Mouse (Mus musculus) G1E (cell line): ENCODE results near the gene Gm6525. TPM values are rescaled to one million over a fixed set of nuclear protein-coding genes. Genes with fewer than 3 reads are reported as not detected.

ENCODE experiments used
- ATAC-seq: 2 replicates; pipeline ENCODE4 v1.8.0; 2016; ENCODE audit warnings: mild to moderate bottlenecking; ENCODE audit not compliant: insufficient number of reproducible peaks, poor library complexity, low FRiP score, severe bottlenecking; ENCODE audit errors: extremely low read depth
- DNase-seq: peaks from one replicate; pipeline ENCODE4 v3.0.0; 2012; ENCODE audit warnings: low spot score
- H3K27me3 ChIP-seq: 2 replicates; pipeline ENCODE4 v1.6.1; 2012; ENCODE audit warnings: mild to moderate bottlenecking, low read length, inconsistent platforms; ENCODE audit not compliant: insufficient read depth
- H3K36me3 ChIP-seq: replicated peaks from 2 replicates; pipeline ENCODE3; 2012; ENCODE audit warnings: mild to moderate bottlenecking, inconsistent platforms
- H3K4me1 ChIP-seq: 2 replicates; pipeline ENCODE4 v1.6.1; 2012; ENCODE audit warnings: low read depth, low read length, inconsistent platforms, mixed read lengths; ENCODE audit not compliant: insufficient read depth
- H3K4me3 ChIP-seq: 2 replicates; pipeline ENCODE4 v1.5.1; 2012; ENCODE audit warnings: low read depth, mild to moderate bottlenecking, inconsistent platforms, low read length, moderate library complexity, mixed read lengths
- H3K9me3 ChIP-seq: replicated peaks from 2 replicates; pipeline ENCODE4 v1.6.1; 2012; ENCODE audit warnings: inconsistent platforms
- CTCF ChIP-seq: IDR thresholded peaks from 2 replicates; pipeline ENCODE4 v1.5.1; 2012; ENCODE audit warnings: low read depth, low read length, inconsistent platforms, mixed read lengths
- GATA1 ChIP-seq: IDR thresholded peaks from 2 replicates; pipeline ENCODE4 v1.6.1; 2012; ENCODE audit warnings: borderline replicate concordance, low read length, inconsistent platforms, mixed read lengths
- GATA2 ChIP-seq: IDR thresholded peaks from 2 replicates; pipeline ENCODE4 v1.6.1; 2012; ENCODE audit warnings: low read depth, low read length, inconsistent platforms, borderline replicate concordance
- POLR2AphosphoS5 ChIP-seq: IDR thresholded peaks from 2 replicates; pipeline ENCODE4 v1.6.1; 2012; ENCODE audit warnings: low read depth, low read length, inconsistent platforms; ENCODE audit not compliant: insufficient replicate concordance
- TAL1 ChIP-seq: conservative IDR thresholded peaks from 2 replicates; pipeline ENCODE4 v1.6.1; 2012; ENCODE audit warnings: low read depth, low read length, inconsistent platforms, mixed read lengths
- polyA plus RNA-seq: library from polyadenylated mRNA; stranded (reverse); fragments of >175 nt; gene quantifications from 2 replicates; pipeline ENCODE4 v1.2.3, GENCODE M21; 2012
- total RNA-seq, 2 experiments: library from RNA; stranded (forward) in 1 of 2; stranded (reverse) in 1 of 2; fragments of 200-1000 nt in 1 of 2; fragments of >200 nt in 1 of 2; fragmentation: Nextera tagmentation in 1 of 2; gene quantifications; 2 replicates each; pipeline ENCODE4 v1.2.3; 2014 to 2017

The Gm6525 gene
- total and polyA plus RNA-seq, 3 experiments = 0.60 TPM; not detected in 2

DNA sequence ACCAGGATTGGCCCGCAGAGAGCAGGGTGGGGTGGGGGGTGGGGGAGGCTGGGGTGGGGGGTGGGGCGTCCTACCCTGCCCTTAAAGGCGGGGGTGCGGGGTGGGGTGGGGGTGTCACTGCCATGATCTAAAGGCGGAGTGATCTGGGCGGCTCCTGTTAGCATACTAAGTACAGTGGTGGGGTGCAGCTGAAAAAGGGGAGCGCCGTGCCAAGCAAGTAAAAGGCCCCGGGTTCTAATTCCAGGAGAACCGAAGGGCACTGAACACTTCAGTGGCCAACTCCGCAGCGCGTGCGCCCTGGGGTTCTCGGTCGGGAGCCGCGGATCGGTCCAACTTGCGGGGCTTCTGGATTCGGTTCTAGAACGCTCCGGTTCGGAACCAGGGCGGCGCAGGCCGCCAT lies 18.8 kb upstream of the Gm6525 start:
- peaks cover 17% of the 10 kb centered on the region for H3K36me3 ChIP-seq
- peak; percentile 88 for DNase-seq
- peak overlapping the region; percentile 75 for H3K4me3 ChIP-seq
- H3K9me3 ChIP-seq = peaks cover 2% of the 10 kb centered on the region; the same call in 1 of the 2 replicates
- no peaks in the 10 kb centered on the region for H3K27me3 ChIP-seq
- no peak; the same call in 1 of the 2 replicates for ATAC-seq
- H3K4me1 ChIP-seq = peaks cover 35% of the 10 kb centered on the region
- no peak for TF ChIP-seq TAL1
- no peak for TF ChIP-seq GATA1
- TF ChIP-seq CTCF = no peak

- peak; percentile 95 for ATAC-seq
- H3K9me3 ChIP-seq = peaks cover 2% of the 10 kb centered on the region; the same call in 1 of the 2 replicates
- H3K27me3 ChIP-seq = no peaks in the 10 kb centered on the region
- peak; percentile 93 for DNase-seq
- peaks cover 17% of the 10 kb centered on the region for H3K36me3 ChIP-seq
- H3K4me1 ChIP-seq = peaks cover 35% of the 10 kb centered on the region
- H3K4me3 ChIP-seq = peak within 1 kb of the TSS; percentile 75
- no peak for TF ChIP-seq TAL1
- no peak for TF ChIP-seq GATA2
- peak; percentile 31; the same call in 1 of the 2 replicates for TF ChIP-seq CTCF
Measured at GRCm38 (mm10) chr3:84155558-84156006, 18.3 kb upstream of the Gm6525 start, which contains the start of gene Mnd1. TSS of gene Mnd1 (minus strand) at chr3:84155786.

DNA sequence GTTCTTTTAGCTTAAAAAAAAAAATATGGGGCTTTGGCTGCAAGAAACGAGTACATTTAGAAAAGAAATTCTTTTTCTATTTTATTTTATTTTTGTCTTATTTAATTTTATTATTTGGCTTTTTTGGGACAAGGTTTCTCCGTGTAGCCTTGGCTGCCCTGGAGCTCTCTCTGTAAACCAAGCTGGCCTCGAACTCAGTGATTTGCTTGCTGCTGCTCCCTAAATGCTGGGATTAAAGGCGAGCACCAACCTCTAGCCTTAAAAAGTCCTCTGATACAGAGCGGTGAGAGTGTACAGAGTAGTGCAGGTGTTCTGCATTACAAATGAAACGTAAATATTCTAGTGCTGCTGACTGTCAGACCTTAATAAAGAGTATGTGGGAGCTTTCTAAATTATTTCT lies 17.8 kb upstream of the Gm6525 start:
- Histone ChIP-seq H3K4me1 (peaks cover 34% of the 10 kb centered on the region), H3K27me3 (no peaks in the 10 kb centered on the region), H3K36me3 (peaks cover 12% of the 10 kb centered on the region), H3K9me3 (no peaks in the 10 kb centered on the region), H3K4me3 (no peak overlapping the region; the same call in 1 of the 2 replicates)
- ATAC-seq = no peak
- no peak for DNase-seq
- no peak for TF ChIP-seq GATA2
- no peak for TF ChIP-seq GATA1
- TF ChIP-seq POLR2AphosphoS5 = no peak
- no peak for TF ChIP-seq TAL1
- TF ChIP-seq CTCF = no peak

DNA sequence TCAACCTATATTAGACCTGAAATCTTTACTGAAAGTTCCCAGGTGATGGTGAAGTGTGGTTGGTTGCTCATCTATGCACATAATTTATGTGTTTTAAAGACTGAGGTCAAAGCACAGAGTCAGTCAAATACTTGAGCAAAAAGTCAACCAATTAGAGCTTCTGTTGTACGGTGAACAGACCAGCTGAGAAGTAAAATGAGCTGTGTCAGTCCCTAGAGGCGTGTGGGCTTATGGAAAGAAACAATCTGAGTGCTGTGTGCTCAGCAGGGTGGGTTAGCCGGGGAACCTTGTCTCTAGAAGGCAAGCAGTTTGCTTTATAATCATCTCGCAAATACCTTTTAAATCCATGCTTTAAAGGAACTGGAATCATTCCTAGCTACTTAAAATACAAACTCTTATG lies 16.9 kb upstream of the Gm6525 start:
- Histone ChIP-seq H3K4me1 (peaks cover 34% of the 10 kb centered on the region), H3K9me3 (no peaks in the 10 kb centered on the region), H3K27me3 (no peaks in the 10 kb centered on the region), H3K4me3 (no peak overlapping the region), H3K36me3 (peaks cover 12% of the 10 kb centered on the region)
- TF ChIP-seq CTCF = no peak
- DNase-seq (no peak), ATAC-seq (no peak)

DNA sequence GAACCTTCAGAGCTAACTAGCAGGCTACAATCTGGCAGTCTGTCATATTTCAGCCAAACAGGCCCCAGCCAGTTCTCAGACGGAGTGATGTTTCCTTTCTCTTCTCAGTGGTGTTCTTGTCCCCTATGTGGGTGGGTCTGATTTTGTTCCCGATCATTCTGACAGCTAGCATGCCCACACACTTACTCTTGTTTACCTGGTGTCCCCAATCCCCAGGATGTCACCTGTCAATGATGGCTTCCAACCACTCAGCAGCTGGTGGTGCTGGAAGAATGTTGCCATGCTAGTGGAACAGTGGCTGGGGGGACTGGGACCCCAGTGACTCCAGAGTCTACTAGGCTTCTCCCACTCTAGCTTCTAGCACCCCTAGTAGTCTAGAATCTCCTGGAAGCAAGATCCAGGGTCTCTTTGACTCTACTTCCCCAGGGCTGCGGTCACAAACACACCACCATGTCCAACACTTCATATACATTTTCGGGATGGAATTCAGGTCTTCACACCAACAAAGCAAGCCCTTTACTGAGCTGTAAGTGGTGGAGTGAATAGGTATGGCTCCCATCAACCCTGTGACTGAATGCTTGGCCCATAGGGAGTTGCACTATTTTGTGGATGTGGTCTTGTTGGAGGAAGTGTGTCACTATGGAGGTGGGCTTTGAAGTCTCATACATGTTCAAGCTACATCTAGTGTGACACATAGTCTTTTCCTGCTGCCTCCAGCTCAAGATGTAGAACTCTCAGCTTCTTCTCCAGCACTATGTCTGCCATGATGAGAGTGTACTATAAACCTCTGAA lies 16.1 kb upstream of the Gm6525 start:
- no peaks in the 10 kb centered on the region for H3K27me3 ChIP-seq
- peaks cover 12% of the 10 kb centered on the region for H3K36me3 ChIP-seq
- H3K9me3 ChIP-seq = no peaks in the 10 kb centered on the region
- H3K4me3 ChIP-seq = no peak overlapping the region
- no peak for ATAC-seq
- no peak for DNase-seq
- H3K4me1 ChIP-seq = peaks cover 32% of the 10 kb centered on the region
- TF ChIP-seq GATA2 (no peak), TAL1 (no peak), GATA1 (no peak), POLR2AphosphoS5 (no peak), CTCF (no peak)

DNA sequence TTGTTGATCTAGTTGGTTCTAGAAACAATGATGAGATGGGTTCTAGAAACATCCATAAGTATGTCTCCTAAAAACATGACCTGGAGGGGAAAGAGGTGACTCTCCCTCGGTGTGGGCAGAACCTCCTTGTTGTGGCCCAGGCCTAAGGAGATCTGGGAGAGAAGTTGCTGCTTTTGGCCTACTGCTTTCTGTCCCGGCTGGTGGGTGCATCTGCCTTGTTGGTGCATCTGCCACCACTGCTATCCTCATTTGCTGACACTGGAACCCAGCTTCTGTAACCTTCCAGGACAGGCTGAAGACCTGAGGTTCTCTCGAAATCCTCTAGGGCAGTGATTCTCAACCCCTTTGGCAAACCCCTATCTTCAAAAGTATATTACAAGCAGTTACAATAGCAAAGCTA lies 8.5 kb upstream of the Gm6525 start:
- Histone ChIP-seq H3K36me3 (no peaks in the 10 kb centered on the region), H3K4me1 (no peaks in the 10 kb centered on the region; the same call in 1 of the 2 replicates), H3K27me3 (peaks cover 10% of the 10 kb centered on the region), H3K4me3 (no peak overlapping the region), H3K9me3 (no peaks in the 10 kb centered on the region)
- DNase-seq (no peak), ATAC-seq (no peak)
- TF ChIP-seq TAL1 = no peak
- TF ChIP-seq GATA2 = no peak
- TF ChIP-seq CTCF = no peak
- TF ChIP-seq GATA1 = no peak
- no peak for TF ChIP-seq POLR2AphosphoS5
